Mouse (Mus musculus) liver, embryonic 14.5 days (tissue): ENCODE data around the gene Rbm8a2.

Source experiments
- CTCF ChIP-seq: IDR thresholded peaks from 2 replicates; pipeline ENCODE4 v1.5.1; 2016; ENCODE audit warnings: antibody characterized with exemption, low read depth, control low read depth
- EP300 ChIP-seq: IDR thresholded peaks from 2 replicates; pipeline ENCODE4 v1.6.1; 2016; ENCODE audit warnings: antibody characterized with exemption, low read depth

GRCm38 (mm10) chr1:176011072-176011471 lies 32.2 kb upstream of the Rbm8a2 start:
- TF ChIP-seq CTCF (no peak), EP300 (no peak)
